Mouse (Mus musculus): ENCODE results near the gene Ola1. TPM values are rescaled to one million over a fixed set of nuclear protein-coding genes. Genes with fewer than 3 reads are reported as not detected.

Gene Ola1
- polyA plus RNA-seq, 1 experiment from 2014 or later, result 62.7 TPM

- 1% methylated on average over 38 of the region's 38 CpGs for WGBS
- Histone ChIP-seq H3K4me3 (ENCODE audit: control insufficient read depth in 1 of 2, insufficient read depth in 1 of 2, low read depth in 1 of 2, low read length in 2 of 2) (peak overlapping the region; percentile 50 to 53), H3K9ac (ENCODE audit: low read length) (peak overlapping the region; percentile 54), H3K4me2 (ENCODE audit: low read length) (peak overlapping the region; percentile 95), H3K36me3 (ENCODE audit: control insufficient read depth, insufficient read depth, low read length) (no peaks in the 10 kb centered on the region), H3K27ac (replicated peaks in 1 of 2; ENCODE audit: control insufficient read depth in 1 of 2, insufficient read depth in 1 of 2, low read depth in 2 of 2, low read length in 2 of 2) (no peak overlapping the region), H3K27me3 (ENCODE audit: control insufficient read depth, insufficient read depth, low read length) (peaks cover 68% of the 10 kb centered on the region), H3K4me1 (ENCODE audit: control insufficient read depth in 2 of 2, insufficient read depth in 2 of 2, low read length in 2 of 2) (peaks cover 12 to 16% of the 10 kb centered on the region in 2 experiments), H3K9me3 (ENCODE audit: control insufficient read depth, low read length) (0 out of 2 replicates have a peak, but pooled peaks cover 4% of the 10 kb centered on the region)
- no peak for ATAC-seq (ENCODE audit: insufficient number of reproducible peaks, insufficient read depth, low FRiP score, low read depth)
Measured at GRCm38 (mm10) chr2:73263794-73264610, 45.3 kb upstream of the Ola1 start.

DNA sequence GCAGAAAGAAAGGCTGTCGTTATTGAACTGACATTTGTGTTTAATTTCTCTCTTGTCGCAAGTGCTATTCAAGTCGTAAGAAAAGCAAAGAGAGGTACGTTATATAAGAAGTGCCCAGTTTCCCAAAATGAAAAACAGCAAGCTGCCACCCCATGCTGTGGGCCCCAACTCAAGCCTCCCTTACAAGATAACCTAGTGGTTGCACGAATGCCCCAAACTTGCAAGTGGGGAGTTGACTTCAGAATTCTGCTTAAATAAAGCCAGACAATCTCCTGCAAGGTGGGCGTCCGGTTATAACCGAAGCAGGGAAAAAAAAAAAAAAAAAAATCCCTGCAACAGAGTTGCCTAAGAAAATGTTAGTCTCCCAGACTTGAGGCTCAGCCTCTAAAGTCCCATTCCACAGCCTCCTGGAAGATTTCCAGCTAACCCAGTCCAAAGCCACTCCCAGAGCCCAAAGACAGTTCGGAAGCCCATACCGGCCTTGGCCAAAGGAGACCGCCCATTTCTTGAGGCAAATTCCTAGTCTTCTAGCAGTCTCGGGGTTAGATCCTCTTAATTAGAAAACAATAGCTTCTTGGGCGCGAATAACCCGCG is 44.5 kb upstream of the Ola1 start:
- 12% methylated on average over 16 of the region's 16 CpGs for WGBS
- peaks cover 61% of the 10 kb centered on the region for H3K27me3 ChIP-seq (ENCODE audit: control insufficient read depth, insufficient read depth, low read length)
- no peak for ATAC-seq (ENCODE audit: insufficient number of reproducible peaks, insufficient read depth, low FRiP score, low read depth)
- H3K36me3 ChIP-seq (ENCODE audit: control insufficient read depth, insufficient read depth, low read length), result no peaks in the 10 kb centered on the region
- peak overlapping the region; percentile 54; the same call in 1 of the 2 replicates for H3K9ac ChIP-seq (ENCODE audit: low read length)
- peak overlapping the region; percentile 50 to 53 for H3K4me3 ChIP-seq (ENCODE audit: control insufficient read depth in 1 of 2, insufficient read depth in 1 of 2, low read depth in 1 of 2, low read length in 2 of 2)
- H3K9me3 ChIP-seq (ENCODE audit: control insufficient read depth, low read length), result 0 out of 2 replicates have a peak, but pooled peaks cover 4% of the 10 kb centered on the region
- H3K4me2 ChIP-seq (ENCODE audit: low read length), result peak overlapping the region; percentile 95
- H3K27ac ChIP-seq (replicated peaks in 1 of 2; ENCODE audit: control insufficient read depth in 1 of 2, insufficient read depth in 1 of 2, low read depth in 2 of 2, low read length in 2 of 2), result no peak overlapping the region
- peaks cover 12 to 16% of the 10 kb centered on the region in 2 experiments for H3K4me1 ChIP-seq (ENCODE audit: control insufficient read depth in 2 of 2, insufficient read depth in 2 of 2, low read length in 2 of 2)

GRCm38 (mm10) chr2:73248701-73249100 is 30.0 kb upstream of the Ola1 start:
- no peak overlapping the region for H3K9ac ChIP-seq (ENCODE audit: low read length)
- peaks cover 4% of the 10 kb centered on the region for H3K9me3 ChIP-seq (ENCODE audit: control insufficient read depth, low read length)
- no peaks in the 10 kb centered on the region for H3K27me3 ChIP-seq (ENCODE audit: control insufficient read depth, insufficient read depth, low read length)
- WGBS, result 75% methylated on average over 4 of the region's 4 CpGs
- H3K4me3 ChIP-seq (ENCODE audit: control insufficient read depth in 1 of 2, insufficient read depth in 1 of 2, low read depth in 1 of 2, low read length in 2 of 2), result no peak overlapping the region
- no peak overlapping the region for H3K4me2 ChIP-seq (ENCODE audit: low read length)
- H3K36me3 ChIP-seq (ENCODE audit: control insufficient read depth, insufficient read depth, low read length), result no peaks in the 10 kb centered on the region
- no peaks in the 10 kb centered on the region for H3K4me1 ChIP-seq (ENCODE audit: control insufficient read depth in 2 of 2, insufficient read depth in 2 of 2, low read length in 2 of 2)
- H3K27ac ChIP-seq (replicated peaks in 1 of 2; ENCODE audit: control insufficient read depth in 1 of 2, insufficient read depth in 1 of 2, low read depth in 2 of 2, low read length in 2 of 2), result no peak overlapping the region
- no peak for ATAC-seq (ENCODE audit: insufficient number of reproducible peaks, insufficient read depth, low FRiP score, low read depth)

GRCm38 (mm10) chr2:73241299-73241698 is 22.6 kb upstream of the Ola1 start:
- Histone ChIP-seq H3K4me3 (ENCODE audit: control insufficient read depth in 1 of 2, insufficient read depth in 1 of 2, low read depth in 1 of 2, low read length in 2 of 2) (no peak overlapping the region), H3K27me3 (ENCODE audit: control insufficient read depth, insufficient read depth, low read length) (no peaks in the 10 kb centered on the region), H3K9ac (ENCODE audit: low read length) (no peak overlapping the region), H3K36me3 (ENCODE audit: control insufficient read depth, insufficient read depth, low read length) (no peaks in the 10 kb centered on the region), H3K4me2 (ENCODE audit: low read length) (no peak overlapping the region), H3K27ac (replicated peaks in 1 of 2; ENCODE audit: control insufficient read depth in 1 of 2, insufficient read depth in 1 of 2, low read depth in 2 of 2, low read length in 2 of 2) (no peak overlapping the region), H3K4me1 (ENCODE audit: control insufficient read depth in 2 of 2, insufficient read depth in 2 of 2, low read length in 2 of 2) (no peaks in the 10 kb centered on the region), H3K9me3 (ENCODE audit: control insufficient read depth, low read length) (no peaks in the 10 kb centered on the region)
- ATAC-seq (ENCODE audit: insufficient number of reproducible peaks, insufficient read depth, low FRiP score, low read depth), result no peak
- 65% methylated on average over 4 of the region's 4 CpGs for WGBS

DNA sequence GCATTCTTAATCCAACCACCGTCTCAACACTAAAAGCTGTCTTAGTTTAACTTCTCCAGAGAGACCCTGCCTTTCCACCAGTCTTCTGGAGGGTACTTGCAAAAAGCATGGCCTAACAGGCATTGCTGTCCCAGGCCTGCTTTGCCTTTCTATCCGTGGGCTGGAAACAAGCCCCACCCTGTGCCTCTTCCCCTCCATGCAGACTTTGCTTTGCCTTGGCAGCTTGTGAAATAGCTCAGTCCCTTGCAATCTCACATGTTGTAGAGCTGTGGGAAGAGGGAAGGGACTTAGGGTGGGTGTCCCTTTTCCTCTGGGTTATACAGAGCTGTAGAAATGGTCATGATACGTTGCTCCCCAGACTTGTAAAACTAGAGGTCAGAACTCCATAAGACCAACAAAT is 12.4 kb upstream of the Ola1 start:
- H3K27ac ChIP-seq (replicated peaks in 1 of 2; ENCODE audit: control insufficient read depth in 1 of 2, insufficient read depth in 1 of 2, low read depth in 2 of 2, low read length in 2 of 2), result no peak overlapping the region
- no peak overlapping the region for H3K4me2 ChIP-seq (ENCODE audit: low read length)
- no peaks in the 10 kb centered on the region for H3K9me3 ChIP-seq (ENCODE audit: control insufficient read depth, low read length)
- H3K9ac ChIP-seq (ENCODE audit: low read length), result no peak overlapping the region
- H3K27me3 ChIP-seq (ENCODE audit: control insufficient read depth, insufficient read depth, low read length), result no peaks in the 10 kb centered on the region
- H3K36me3 ChIP-seq (ENCODE audit: control insufficient read depth, insufficient read depth, low read length), result no peaks in the 10 kb centered on the region
- WGBS, result 52% methylated on average over 3 of the region's 3 CpGs
- no peaks in the 10 kb centered on the region for H3K4me1 ChIP-seq (ENCODE audit: control insufficient read depth in 2 of 2, insufficient read depth in 2 of 2, low read length in 2 of 2)
- no peak for ATAC-seq (ENCODE audit: insufficient number of reproducible peaks, insufficient read depth, low FRiP score, low read depth)
- no peak overlapping the region for H3K4me3 ChIP-seq (ENCODE audit: control insufficient read depth in 1 of 2, insufficient read depth in 1 of 2, low read depth in 1 of 2, low read length in 2 of 2)

GRCm38 (mm10) chr2:73213871-73214659 is 4.7 kb downstream of the Ola1 start:
- peak; percentile 96 for ATAC-seq (ENCODE audit: insufficient number of reproducible peaks, insufficient read depth, low FRiP score, low read depth)
- peak overlapping the region; percentile 83 for H3K9ac ChIP-seq (ENCODE audit: low read length)
- H3K27me3 ChIP-seq (ENCODE audit: control insufficient read depth, insufficient read depth, low read length), result no peaks in the 10 kb centered on the region
- H3K9me3 ChIP-seq (ENCODE audit: control insufficient read depth, low read length), result no peaks in the 10 kb centered on the region
- peaks cover 20% of the 10 kb centered on the region for H3K36me3 ChIP-seq (ENCODE audit: control insufficient read depth, insufficient read depth, low read length)
- H3K4me3 ChIP-seq (ENCODE audit: control insufficient read depth in 1 of 2, insufficient read depth in 1 of 2, low read depth in 1 of 2, low read length in 2 of 2), result peak overlapping the region; percentile 78 to 79
- H3K4me1 ChIP-seq (ENCODE audit: control insufficient read depth in 2 of 2, insufficient read depth in 2 of 2, low read length in 2 of 2), result peaks cover 3 to 7% of the 10 kb centered on the region in 2 experiments; a peak in 2 of 4 replicates
- H3K27ac ChIP-seq (replicated peaks in 1 of 2; ENCODE audit: control insufficient read depth in 1 of 2, insufficient read depth in 1 of 2, low read depth in 2 of 2, low read length in 2 of 2), result peak overlapping the region; percentile 2 to 46; a peak in 1 of 4 replicates
- under 1% methylated on average over 67 of the region's 68 CpGs for WGBS
- H3K4me2 ChIP-seq (ENCODE audit: low read length), result peak overlapping the region; percentile 77

GRCm38 (mm10) chr2:73213539-73213870 is 5.2 kb downstream of the Ola1 start:
- Histone ChIP-seq H3K4me1 (ENCODE audit: control insufficient read depth in 2 of 2, insufficient read depth in 2 of 2, low read length in 2 of 2) (peaks cover 3 to 7% of the 10 kb centered on the region in 2 experiments; a peak in 2 of 4 replicates), H3K4me2 (ENCODE audit: low read length) (peak overlapping the region; percentile 77), H3K9ac (ENCODE audit: low read length) (peak overlapping the region; percentile 83), H3K4me3 (ENCODE audit: control insufficient read depth in 1 of 2, insufficient read depth in 1 of 2, low read depth in 1 of 2, low read length in 2 of 2) (peak overlapping the region; percentile 78 to 79), H3K27ac (replicated peaks in 1 of 2; ENCODE audit: control insufficient read depth in 1 of 2, insufficient read depth in 1 of 2, low read depth in 2 of 2, low read length in 2 of 2) (no peak overlapping the region), H3K36me3 (ENCODE audit: control insufficient read depth, insufficient read depth, low read length) (peaks cover 20% of the 10 kb centered on the region), H3K27me3 (ENCODE audit: control insufficient read depth, insufficient read depth, low read length) (no peaks in the 10 kb centered on the region), H3K9me3 (ENCODE audit: control insufficient read depth, low read length) (no peaks in the 10 kb centered on the region)
- ATAC-seq (ENCODE audit: insufficient number of reproducible peaks, insufficient read depth, low FRiP score, low read depth), result no peak
- whole genome bisulfite sequencing, result 16% methylated on average over 7 of the region's 7 CpGs
